Mouse (Mus musculus): ENCODE data around the gene Tescl.
A peak's percentile ranks its signal among the peaks of the same experiment; 100 is the strongest.

Tescl gene

DNA sequence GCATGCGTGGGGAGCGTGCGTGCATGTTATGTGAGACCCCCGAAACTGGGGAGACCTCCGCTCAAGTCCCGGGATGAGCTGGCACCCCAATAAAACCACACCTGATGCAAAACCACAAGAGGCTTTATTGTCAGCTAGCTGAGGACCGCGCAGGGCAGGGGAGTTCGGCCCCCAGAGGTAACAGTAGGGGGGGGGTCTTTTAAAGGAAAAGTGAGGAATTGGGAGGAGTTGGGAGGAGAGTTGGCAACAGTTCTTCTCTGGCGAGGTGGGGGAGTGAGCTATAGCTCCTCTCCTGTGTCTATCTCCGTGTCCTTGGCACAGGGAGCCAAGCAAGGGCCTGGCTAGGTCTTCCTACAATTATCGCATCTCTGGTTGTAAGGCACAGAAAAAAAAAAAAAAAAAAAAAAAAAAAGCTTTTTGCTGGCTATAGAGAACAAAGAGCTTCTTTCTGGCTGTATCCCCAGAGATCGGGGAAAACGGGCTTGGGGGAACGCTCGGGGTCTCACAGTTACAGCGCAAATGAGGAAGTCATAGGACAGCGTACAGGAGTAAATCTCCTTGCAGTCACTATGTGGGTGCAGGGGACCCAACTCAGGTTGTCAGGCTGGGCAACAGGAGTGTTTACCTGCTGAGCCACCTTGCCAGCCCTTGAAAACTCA is 33.8 kb downstream of the Tescl start:
- DNase-seq (ENCODE audit: low spot score): no peak

GRCm38 (mm10) chr7:24298973-24299708 is 34.6 kb downstream of the Tescl start:
- peak; percentile 66 for DNase-seq (ENCODE audit: low spot score)

DNA sequence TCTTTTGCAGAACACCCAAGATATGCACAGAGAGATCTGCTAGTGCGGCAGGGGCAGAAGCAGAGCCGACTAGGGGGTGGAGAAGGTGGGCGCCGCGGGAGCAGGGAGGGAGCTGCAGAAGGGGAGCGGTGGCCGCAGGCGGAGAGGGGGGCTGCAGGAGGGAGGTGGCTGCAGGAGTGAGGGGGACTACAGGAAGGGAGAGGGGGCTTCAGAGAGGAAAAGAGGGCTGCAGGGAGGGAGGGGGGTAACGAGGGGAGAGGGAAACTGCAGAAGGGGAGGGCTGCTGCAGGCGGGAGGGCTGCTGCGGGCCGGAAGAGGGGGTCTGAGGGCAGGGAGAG is 35.1 kb downstream of the Tescl start:
- DNase-seq (ENCODE audit: low spot score): no peak

DNA sequence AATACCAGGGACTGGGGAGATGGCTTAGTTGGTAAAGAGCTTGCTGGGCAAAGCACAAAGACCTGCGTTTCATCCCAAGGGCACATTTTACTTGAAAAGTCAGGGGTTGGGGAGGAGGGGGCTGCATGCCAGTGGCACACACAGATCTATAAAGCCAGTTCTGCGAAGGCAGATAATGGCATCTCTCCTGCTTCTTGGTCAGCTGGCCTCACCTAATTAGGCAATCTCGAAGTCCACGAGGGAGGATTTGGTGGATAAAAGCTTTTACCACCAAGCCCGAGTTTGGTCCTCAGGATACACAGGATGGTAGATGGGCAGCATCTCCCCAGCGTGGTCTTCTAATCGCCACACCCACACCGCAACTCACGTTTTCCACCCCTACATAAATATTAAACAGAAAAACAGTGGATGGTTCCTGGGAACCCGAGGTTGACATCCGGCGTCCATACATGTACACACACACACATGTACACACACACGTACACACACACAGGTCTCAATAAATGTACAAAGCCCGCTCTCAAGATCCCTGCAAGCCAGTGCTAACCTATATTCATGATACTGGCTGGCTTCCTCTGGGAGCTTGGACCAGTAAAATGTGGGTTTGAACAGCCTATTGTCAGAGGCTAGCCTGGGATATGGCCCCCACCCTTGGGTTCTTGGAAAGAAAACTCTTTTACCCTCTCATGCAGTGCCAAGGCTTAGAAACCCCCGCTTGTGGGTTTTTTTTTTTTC is 36.2 kb downstream of the Tescl start:
- no peak for DNase-seq (ENCODE audit: low spot score)

GRCm38 (mm10) chr7:24296386-24296785 is 37.4 kb downstream of the Tescl start:
- DNase-seq (ENCODE audit: low spot score): no peak

DNA sequence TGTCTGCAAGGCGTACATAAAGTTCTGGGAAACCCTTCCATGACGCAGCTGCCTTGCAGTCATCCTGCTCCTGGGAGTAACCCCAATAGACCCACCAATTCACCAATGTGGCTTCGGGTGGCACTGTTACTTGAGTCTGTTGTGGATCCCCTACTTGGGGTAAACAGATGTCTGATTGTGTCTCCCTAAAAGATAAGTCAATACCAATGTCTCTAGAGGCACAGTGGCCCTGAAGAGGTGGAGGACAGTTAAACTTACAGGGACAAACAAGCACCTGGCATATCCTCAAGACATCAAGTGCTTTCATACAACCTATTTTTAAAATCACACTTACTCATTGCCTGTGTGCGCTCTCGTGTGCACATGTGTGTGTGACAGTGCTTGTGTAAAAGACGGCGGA is 38.4 kb downstream of the Tescl start:
- DNase-seq (ENCODE audit: low spot score): no peak

GRCm38 (mm10) chr7:24294763-24295162 is 39.0 kb downstream of the Tescl start:
- DNase-seq (ENCODE audit: low spot score): no peak

DNA sequence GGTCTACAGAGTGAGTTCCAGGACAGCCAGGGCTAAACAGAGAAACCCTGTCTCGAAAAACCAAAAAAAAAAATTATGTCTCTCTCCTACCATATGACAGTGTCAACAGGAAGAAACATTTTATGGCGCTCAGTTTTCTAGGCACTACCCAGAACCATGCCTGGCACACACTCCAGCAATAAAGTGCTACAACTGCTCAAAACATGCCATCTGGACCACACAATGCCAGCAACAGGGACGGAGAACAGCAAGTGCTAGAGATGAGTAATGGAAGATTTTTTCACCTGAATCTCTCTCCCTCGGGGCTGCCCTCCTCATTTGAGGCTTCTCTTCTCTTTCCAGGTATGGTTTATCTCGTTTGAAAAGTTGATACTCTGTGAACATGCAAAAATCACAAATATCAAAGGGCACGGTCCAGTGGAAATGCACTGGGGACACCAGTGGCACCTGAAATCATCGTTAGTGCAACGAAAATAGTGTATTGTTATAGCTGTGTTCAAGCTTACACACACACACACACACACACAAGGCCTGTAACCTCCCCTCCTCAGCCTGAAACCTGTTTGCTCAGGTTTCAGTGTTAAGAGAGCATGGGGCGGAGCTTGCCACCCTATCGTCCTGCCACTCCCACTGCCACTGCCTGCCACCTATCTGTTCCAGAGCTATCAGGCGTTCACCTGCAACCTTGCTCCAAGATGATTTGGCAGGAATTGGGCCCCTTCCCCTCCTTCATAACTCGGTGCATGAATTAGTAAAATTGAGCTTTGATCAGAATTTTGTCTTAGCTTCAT is 40.5 kb downstream of the Tescl start:
- no peak for DNase-seq (ENCODE audit: low spot score)

- DNase-seq (ENCODE audit: low spot score): no peak
Measured at GRCm38 (mm10) chr7:24291387-24292090, 42.2 kb downstream of the Tescl start.

DNA sequence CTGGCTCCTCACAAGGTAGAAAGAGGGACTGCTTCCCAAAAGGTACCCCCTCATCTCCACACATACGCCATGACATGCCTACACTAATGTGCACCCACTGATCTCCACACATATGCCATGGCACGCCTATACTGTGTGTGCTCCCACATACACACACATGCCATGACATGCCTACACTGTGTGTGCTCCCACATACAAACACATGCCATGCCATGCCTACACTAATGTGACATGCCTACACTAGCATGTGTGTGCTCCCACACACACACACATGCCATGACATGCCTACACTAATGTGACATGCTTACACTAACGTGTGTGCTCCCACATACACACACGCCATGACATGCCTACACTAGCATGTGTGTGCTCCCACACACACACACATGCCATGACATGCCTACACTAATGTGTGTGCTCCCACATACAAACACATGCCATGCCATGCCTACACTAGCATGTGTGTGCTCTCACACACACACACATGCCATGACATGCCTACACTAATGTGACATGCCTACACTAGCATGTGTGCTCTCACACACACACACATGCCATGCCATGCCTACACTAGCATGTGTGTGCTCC is 43.5 kb downstream of the Tescl start:
- no peak for DNase-seq (ENCODE audit: low spot score)

GRCm38 (mm10) chr7:24288512-24288911 is 45.2 kb downstream of the Tescl start:
- no peak for DNase-seq (ENCODE audit: low spot score)

GRCm38 (mm10) chr7:24287670-24288069 is 46.1 kb downstream of the Tescl start:
- no peak for DNase-seq (ENCODE audit: low spot score)

DNA sequence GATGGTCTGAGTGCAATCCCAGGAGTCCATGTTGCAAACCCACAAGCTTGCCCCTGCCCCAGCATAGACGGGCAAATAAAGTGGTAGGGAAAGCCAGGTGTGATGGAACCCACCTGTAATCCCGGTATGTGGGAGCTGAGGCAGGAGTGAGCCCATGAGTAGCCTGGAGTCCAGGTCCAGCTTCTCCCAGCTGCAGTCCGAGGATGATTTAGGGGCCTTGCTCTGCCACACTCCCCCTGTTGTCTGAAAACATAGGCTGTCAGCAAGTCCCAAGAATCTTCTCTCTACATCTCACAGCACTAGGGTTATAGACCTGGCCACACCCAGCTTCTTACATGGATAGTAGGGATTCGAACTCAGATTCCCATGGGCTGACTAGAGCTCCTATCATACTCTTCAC is 46.8 kb downstream of the Tescl start:
- no peak for DNase-seq (ENCODE audit: low spot score)

DNA sequence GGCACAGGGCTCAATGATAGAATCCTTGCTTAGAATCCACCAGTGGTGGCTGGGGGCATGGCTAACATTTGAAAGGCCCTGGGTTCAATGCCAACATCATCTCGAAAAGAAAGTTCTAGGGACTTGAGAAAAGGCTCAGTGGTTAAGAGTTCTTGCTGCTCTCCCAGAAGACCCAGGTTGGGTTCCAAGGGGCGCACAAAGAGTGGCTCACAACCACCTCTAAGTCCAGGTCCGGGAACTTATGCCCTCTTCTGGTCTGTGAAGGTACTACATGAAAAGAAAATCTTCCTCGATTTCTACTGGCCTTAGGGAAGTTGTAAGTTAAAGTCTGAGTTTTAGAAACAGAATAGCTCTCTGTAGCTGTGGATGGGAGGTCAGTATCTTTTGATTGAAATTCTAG is 47.6 kb downstream of the Tescl start:
- no peak for DNase-seq (ENCODE audit: low spot score)
